Mouse (Mus musculus) common myeloid progenitor, adult 5-6 weeks (primary cell): ENCODE results near the gene Banp. TPM values are rescaled to one million over a fixed set of nuclear protein-coding genes. Genes with fewer than 3 reads are reported as not detected.

ENCODE experiments used
- ATAC-seq: replicated peaks from 2 replicates; pipeline ENCODE4 v1.8.0; 2016; ENCODE audit warnings: low read depth, mild to moderate bottlenecking, moderate TSS enrichment, inconsistent platforms; ENCODE audit not compliant: poor library complexity, severe bottlenecking
- total RNA-seq: library from RNA; stranded (forward); fragments of 200-1000, 187-1606 nt; gene quantifications from 2 replicates; pipeline ENCODE4 v1.2.3, GENCODE M21; 2017

Banp gene
- total RNA-seq, 1 experiment from 2014 or later = 13.4 TPM

DNA sequence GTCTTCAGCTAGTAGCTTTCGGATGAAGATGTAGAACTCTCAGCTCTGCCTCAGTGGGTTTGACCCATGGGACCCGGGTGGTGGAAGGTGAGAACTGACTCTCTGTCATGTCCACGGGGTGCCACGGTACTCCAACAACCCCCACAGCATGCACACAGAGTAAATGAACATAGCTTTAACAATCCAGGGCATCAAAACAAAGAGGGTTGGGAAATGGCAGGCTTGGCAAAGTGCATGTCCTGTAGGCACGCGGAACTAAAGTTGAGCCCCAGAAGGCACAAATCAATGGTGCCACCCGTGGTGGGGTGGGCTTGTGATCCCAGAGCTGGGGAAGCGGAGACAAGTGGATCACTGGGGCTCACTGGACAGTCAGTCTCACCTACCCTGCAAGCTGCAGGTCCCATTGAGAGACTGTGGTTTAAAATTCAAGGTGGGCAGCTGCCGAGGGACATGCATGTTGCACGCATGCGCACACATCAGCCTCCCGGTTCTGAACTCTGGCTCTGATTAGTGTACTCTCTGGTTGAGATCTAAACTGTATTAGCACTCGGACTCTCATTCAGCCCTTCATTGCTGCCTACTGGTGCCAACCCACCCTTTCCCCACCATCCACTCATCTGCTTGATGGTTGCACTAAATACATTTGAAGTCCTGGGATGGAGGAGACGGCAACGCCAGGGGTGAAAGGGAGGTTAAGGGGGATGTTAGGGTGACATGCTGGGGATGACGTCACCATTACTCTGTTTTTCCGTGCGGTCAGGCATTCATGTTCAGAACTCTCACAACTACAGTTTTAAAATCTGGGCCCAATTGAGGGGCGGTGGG lies 1.0 kb upstream of the Banp start:
- ATAC-seq = no peak

DNA sequence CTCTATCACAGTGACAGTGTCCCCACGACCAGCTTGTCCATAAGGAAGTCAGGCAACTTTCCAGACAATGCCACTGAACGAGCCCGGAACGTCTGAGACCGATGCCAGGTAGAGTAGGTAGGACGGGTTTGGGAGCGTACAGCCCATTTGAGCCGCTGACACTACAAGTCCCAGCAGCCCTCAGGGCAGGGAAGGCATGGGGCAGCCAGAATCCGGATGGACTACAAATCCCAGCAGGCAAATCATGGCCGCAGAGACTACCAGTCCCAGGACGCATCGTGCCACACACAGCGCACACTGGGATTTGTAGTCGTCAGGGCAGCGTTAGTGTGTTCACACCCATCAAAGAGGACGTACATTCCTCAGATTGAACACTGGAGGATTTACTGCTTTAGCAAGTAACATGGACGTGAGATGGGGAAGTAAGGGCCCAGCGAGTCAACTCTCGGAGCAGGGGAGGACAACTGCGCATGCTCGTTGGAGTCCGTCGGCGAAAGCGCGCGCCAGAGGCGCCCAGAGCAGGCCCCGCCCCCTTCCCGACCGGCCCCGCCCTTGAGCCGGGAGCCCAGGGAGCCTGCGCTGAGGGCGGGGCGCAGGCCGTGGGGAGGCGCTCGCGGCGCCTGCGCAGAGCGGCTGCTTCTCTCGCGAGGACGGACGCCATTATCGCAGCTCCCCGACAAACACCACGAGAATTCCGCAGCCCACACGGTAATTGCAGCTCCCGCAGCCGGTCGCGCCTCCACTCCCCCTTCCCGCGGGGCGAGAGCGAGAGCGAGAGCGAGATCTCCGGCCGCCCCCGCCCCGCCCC lies 595 bp downstream of the Banp start:
- peak; percentile 75 for ATAC-seq

DNA sequence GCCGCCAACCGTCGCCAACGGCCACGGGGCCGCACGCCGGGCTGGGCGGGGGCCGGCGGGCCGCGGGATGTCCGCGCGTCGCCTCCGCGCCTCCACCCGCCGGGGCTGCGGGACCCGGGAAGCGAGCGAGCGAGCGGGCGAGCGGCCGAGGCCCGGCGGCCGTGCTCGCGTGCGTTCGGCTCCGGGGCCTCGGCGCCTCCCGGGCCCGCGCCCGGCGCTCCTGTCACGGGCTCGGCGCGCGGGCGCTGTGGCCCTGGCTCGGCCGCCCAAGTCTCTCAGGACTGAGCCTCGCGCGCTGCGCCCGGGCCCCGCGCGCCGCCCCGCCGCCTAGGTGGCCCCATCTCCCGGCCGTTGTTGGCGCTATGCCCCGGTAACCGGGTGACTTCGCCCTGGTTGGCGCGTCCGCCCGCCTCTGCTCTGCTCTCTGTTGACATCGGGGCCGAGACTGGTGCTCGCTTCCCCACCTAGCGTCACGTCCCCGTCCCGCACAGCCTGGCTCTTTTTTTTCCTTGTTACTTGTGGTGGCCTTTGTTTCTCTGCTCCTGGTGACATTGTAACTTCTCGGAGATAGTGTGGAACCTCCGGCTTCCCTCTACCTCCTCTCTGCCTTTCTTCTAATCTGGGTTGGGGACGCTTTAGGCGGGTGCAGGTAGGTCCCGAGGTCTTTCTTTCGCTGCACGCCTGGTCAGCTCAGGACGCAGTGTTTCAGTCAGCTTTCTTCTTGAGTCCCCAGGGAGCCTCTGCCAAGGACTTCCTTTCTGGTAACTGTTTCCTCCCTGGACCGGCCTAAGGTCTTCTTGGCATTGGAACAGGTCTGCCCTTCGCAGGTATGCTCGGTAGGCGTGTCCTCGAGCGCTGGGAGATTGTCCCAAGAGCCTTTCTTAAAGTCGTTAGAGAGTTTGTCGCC lies 1.5 kb downstream of the Banp start:
- ATAC-seq = no peak

DNA sequence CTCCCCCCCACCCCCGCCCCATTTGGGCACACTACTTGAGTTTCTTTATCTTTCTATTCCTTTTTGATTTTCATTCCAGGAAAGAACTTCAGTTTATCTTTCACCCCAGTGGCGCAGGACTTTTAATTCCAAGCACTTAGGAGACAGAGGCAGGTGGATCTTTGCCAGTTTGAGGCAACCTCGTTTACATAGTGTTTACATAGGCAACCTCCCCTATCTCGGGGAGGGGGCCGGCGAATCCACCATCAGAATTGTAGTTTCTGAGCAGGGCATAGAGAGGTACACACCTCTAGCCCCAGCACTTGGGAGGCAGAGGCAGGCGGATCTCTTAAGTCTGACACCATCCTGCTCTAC lies 2.1 kb downstream of the Banp start:
- ATAC-seq = no peak

DNA sequence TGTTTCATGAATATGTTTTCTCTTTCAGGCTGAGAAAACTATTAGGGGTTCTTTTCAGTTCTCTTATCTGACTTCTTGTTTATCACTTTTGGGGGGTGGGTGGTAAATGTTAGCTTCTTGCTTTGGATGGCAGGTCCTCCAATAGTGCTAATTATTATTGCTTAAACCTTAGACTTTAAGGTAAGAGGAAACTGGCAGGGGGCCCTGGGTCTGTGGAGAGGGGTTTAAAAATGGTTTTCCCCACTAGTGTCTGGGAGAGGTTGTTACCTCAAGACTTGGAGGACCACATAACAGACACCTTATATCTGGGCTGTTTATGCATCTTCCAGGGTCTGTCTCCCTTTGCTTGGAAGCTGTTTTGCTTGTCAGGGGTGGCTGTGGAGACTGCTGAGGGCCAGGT lies 2.6 kb downstream of the Banp start:
- no peak for ATAC-seq

DNA sequence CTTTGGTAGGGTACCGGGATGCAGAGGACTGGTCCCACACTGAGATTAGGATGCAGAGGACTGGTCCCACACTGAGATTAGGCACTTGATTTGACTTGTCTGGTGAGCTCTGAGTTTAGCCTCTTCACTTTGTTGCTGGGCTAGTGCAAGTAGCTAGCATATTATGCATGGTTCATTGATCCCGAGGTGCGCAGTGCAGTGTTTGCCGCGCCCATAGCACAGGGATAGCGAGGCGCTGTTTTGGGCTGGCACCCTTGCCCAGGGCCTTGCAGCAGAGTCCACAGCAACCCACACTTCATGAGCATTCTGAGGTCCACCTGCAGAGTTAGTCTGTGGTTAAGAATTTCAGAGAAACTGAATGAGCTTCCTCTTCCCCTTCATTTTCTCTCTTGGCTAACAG lies 3.2 kb downstream of the Banp start:
- no peak for ATAC-seq

DNA sequence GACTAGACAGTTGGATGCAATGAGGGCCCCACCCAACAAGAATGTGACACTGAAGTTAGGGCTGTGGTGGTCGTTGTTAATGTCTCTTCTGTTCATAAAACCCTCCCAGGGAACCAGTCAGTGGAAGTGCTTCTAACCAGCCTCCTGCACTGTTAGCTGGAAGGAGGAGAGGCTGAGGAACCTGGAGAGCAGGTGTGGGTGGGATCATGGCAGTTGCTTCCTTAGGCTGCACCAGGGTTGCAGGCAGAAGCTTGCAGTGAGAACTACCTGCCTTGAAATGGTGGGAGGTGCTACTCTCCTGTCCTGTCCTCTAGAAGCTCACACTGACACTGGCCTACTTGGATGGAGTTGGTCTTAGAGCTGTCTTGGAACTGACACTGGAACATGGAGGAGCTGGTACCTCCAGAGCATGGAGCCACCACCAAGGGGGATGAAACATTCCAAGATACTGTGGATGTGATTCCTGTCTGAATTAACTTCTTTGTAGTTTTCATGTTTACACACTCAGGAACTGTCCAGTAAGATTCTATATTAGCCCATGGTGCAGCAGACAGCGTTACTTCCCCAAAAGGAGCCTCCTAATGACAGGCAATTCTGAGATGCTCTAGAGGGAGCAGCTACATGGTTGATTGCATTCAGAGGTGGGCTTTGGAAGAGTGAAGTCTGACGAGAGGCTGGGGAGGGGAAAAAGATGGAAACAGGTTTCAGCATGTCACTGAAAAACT lies 4.4 kb downstream of the Banp start:
- ATAC-seq = no peak

DNA sequence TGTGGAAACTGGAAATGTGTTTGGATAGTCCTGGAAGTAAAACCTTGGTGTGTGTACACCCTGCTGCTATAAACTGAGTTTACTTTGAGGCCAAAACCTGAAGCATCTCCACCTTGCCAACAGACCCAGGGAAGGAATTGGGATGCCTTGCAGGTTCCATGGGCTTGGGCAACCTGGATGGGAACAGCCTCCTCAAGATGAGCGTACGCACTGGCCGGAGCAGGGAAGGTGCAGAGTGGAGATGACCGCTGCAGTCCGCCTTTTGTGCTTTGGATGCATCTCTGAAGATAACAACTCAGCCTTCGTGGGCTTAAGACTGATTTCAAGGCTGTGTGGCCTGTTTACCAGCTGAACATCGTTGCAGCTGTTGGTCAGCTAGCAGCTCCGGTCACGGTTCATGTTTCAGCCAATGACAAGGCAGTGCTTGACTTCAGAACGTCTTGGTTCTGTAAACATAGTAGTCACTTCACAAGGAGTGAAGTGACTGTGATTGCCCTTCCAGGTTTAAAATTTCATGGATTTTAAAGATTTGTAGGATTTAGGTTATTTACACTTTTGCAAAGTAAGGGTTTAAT lies 5.5 kb downstream of the Banp start:
- no peak for ATAC-seq

DNA sequence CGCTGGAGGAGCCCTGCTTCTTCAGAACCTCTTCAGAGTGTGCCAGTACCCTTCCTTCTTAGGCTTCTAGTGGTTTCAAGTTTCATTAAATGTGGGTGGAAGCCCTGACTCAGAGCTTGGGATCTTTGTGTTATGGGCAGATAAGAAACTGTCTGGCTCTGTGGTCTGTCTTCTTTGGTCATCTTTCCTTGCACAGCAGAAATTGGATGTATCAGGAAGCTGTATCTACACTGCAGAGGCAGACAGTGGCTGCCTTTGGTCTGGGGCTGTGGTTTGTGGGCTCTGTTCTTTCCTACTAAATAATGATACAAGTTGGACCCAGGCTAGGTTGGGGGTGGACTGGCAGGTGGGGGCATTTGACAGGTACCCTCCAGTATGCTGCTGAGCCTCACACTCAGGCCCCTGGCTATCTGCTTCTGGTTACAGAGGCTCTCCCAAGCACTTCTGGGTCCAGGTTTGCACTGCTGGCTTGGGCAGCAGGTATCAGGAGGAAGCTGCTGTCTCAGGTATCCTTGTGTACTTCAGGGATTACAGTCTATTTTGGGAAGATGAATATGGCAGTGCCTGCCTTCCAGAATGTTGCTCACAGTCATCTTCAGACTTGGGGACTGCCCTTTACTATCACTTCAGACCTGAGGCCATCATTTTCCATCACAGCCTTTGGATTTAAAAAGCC lies 6.4 kb downstream of the Banp start:
- peak; percentile 84 for ATAC-seq

DNA sequence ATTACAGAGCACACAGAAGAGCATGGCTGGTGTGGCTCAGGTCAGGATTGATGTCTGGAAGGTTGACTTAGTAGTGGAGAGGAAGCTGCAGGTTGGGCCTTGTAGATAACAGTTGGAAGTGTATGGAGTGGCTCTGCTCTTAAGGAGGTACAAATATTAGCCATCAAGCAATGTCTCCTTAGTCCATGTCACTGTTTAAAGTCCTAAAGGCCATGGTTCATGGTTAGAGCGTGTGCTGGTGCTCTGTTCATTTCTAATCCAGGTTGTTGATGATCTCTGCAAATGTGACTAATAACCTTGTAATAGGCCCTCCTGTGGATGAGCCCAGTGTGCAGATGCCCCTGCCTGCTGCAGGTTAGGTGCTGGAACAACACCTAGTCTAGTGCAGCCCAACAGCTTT lies 8.8 kb downstream of the Banp start:
- no peak for ATAC-seq

DNA sequence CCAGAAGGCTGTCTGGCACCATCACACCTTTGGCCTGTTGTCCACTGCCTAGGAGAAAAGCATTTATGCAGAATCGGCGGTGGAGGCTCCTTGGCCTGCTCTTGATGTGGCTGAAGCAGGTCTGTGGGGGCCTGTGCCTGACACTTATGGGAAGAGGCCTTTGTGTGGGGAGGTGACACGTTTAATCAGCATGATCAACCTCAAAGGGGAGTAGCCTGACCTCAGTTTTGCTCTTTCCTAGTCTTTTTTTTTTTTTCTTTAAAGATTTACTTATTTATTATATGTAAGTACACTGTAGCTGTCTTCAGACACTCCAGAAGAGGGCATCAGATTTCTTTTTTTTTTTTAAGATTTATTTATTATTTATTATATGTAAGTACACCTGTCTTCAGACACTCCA lies 13.3 kb downstream of the Banp start:
- ATAC-seq = no peak

DNA sequence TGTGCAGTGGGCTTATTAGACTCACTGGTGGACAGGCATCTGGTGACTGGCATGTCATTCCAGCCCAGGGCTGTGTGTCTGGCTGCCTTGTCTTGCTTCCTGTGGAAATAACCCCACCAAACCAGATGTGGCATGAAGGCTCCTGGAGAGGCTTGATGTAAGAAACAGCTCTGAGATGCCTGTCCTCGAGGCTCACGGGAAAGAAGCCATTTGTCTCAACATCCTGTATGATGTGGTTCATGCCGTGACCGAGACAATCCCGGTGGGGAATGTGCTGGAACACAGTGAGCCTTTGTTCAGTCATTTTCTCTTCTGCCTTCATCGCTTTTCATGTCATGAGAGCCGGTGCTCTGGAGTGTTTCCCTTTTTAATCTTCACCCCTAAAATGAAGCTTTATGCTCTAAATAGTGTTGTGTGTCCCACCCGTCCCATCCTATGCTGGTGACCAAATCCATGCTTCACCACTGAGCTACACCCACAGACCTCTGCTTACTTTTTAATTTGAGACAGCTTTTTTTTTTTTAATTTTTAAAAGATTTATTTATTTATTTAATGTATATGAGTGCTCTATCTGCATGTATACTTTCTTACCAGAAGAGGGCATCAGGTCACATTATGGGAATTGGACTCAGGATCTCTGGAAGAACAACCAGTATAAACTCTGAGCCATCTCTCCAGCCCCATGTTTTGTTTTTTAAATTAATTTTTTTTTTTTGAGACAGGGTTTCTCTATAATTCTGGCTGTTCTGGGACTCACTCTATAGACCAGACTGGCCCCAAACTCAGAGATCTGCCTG lies 15.4 kb downstream of the Banp start:
- ATAC-seq = no peak

DNA sequence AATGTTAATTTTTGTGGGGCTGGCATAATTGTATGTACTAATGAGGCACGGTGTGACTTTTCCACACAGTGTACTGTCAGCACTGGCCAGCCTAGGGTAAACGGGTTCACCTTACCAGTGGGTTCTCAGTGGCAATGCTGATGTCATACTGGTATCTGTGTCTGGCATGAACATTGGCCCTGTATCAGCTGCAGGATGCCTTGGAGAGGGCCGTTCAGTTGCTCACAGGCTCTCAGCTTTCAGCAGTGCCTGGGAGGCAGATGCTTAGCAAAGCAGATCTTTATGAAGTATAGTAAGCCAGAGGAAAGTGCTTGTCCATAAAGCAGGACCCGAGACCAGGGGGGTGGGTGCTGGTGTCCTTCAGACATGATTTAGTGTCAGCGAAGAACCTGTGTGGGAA lies 16.6 kb downstream of the Banp start:
- ATAC-seq = no peak

DNA sequence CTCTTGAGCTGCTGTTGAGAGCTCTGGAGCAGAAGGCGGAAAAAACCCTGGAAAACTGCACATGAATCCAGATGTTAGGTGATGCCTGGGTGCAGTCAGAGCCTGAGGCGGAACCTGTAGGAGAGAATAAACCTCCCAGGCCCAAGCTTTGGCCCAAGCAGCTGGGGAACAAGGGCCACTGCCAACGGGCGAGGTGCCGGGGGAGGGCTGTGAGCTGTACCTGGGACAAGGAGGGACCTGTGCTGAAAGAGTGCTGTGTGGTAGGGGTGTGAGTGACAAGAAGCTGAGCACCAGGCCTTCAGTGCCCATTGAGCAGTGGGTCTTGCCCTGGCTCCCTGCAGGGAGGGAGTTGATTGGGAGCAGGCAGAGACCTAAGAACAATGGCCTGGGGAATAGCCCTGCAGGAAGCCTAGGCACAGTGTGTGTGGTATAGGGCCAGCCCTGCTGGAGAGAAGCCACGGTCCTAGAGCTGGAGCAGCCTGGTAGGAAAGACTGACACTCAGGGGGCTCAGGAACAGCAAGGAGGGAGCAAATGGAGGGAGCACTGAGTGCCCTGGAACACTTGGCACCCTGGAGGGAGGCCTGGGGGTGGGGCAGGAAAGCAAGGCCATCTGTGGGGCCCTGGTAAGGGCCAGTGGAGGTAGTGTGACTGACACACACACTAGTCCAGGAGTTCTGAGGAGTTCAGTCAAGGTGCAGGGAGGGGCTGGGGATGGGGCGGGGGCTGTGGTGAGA lies 17.3 kb downstream of the Banp start:
- ATAC-seq = no peak

DNA sequence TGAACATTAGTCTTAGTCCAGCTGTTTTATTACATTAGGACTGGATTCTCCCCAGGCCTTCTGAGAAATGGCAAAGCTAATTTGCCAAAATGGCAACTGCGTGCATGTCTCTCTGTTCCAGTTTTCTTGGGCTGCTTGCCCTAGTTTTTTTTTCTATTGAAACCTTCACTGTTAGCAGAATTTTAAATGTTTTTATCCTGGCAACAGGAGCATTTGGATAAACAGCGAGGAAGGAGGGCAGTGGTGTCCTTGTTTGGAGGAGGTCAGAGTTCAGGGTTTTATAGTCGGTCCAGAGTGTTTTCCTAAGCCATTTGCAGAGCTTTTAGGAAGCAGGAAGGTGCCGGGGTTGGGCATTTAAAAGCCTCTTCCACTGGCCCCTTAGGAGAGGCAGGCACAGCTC lies 18.4 kb downstream of the Banp start:
- ATAC-seq = no peak

DNA sequence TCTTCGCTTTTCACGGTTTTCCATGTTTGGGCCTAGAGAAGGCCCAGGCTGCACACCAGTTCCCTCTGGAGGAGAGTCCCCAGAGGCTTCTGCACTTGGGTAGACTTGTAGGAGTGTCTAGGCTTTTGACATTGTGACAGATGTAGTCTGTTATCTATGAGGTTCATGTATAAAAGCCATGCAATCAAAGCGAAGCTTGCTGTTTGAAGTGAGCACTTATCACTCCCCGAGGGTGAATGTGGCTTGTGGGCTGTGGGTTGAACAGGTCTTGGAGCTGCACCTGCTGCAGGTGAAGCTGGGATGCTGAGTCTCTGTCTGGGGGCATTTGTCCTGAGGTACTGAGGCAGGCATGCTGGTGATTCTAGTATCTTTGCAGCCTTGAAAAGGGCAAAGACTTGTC lies 19.0 kb downstream of the Banp start:
- peak; percentile 40; the same call in 1 of the 2 replicates for ATAC-seq

DNA sequence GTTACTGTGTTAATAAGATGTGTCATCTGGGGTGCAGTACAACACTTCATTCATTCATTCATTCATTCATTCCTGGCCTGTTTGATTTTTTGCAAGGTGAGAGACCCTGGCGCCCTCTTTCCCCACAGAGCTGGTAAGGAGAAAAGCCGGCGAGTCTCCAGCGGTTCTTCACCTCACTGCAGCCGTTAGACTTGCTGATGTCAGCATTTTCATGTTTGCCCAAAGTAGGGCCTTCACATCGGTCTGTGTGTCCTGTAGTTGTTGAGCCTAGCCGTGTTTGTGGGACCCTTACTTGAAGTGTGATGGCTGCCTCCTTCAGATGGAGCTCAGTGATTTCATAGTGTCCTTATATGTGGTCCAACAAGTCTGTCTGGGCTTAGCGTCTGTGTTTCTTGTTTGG lies 20.7 kb downstream of the Banp start:
- ATAC-seq = no peak
